Mouse (Mus musculus): Measurements from ENCODE around the gene Siae. TPM values are rescaled to one million over a fixed set of nuclear protein-coding genes. Genes with fewer than 3 reads are reported as not detected.

The Siae gene
- polyA plus RNA-seq (2016; fragmentation: Nextera tagmentation; extraction: Ambion mirVana), result 3.1 and 3.4 TPM in 2 replicates

DNA sequence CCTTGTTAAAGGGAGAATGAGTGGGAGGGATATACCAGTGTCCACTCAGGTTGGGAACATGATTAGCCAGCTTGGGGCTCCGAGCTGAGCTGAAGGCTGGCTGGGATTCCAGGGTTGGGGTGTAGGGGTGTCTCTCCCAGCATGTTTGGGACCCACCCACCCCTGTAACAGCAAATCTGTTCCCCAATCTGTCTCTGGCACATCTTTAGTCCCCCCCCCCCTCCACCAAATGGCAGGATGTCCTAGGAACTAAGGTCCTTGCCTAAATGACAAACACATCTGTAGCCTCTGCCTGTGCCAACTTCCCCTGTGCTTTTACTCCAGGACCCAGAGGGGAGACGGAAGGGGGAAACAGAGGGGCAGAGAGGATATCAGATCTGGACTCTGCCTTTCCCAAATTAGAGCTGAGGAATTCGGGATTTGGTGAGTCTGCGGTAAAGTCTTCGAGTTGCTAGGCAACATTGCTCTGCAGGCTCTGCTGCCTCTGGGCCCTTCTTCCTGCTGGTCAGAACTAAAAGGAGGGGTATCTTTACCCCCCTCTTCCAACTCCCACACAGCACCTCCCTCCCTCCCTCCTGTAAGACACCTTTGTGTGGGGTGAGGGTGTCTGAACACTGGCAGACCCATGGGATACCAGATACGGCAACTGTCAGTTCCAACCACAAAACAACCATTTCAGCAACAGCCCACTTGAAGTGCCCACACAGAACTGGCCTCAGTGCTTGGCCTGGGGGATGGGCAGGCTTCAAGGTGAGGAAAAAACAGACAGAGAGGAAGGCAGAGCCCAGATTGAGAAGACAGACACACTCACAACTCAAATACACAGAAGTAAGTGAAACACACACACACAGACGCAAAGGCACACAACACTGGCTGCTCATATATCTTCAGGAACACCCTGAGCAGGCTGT lies at the start of gene Siae:
Gene Siae (plus strand): TSS at position 861 of the 911 bp plus-strand sequence.
- WGBS, result 32% methylated on average over 7 of the region's 7 CpGs
- no peak within 1 kb of the TSS for H3K27ac ChIP-seq
- peaks cover 68% of the 10 kb centered on the region for H3K27me3 ChIP-seq (ENCODE audit: low read depth, poor library complexity, severe bottlenecking)

GRCm38 (mm10) chr9:37506023-37506422 lies 49.5 kb upstream of the Siae start:
- H3K4me3 ChIP-seq, result no peak overlapping the region
- no peak overlapping the region for H3K27ac ChIP-seq
- no peaks in the 10 kb centered on the region for H3K9me3 ChIP-seq (replicated peaks)
- no peaks in the 10 kb centered on the region for H3K4me1 ChIP-seq
- WGBS, result 98% methylated on average over 1 of the region's 1 CpGs
- no peaks in the 10 kb centered on the region for H3K27me3 ChIP-seq (ENCODE audit: low read depth, poor library complexity, severe bottlenecking)
- H3K36me3 ChIP-seq, result peaks cover 15% of the 10 kb centered on the region
- DNase-seq (ENCODE audit: low spot score), result no peak

More for the DNA sequence above, at the start of gene Siae:
- no peaks in the 10 kb centered on the region for H3K9me3 ChIP-seq (replicated peaks)
- DNase-seq (ENCODE audit: low spot score), result no peak
- H3K4me1 ChIP-seq, result peaks cover 26% of the 10 kb centered on the region
- no peak within 1 kb of the TSS for H3K4me3 ChIP-seq
- no peaks in the 10 kb centered on the region for H3K36me3 ChIP-seq

DNA sequence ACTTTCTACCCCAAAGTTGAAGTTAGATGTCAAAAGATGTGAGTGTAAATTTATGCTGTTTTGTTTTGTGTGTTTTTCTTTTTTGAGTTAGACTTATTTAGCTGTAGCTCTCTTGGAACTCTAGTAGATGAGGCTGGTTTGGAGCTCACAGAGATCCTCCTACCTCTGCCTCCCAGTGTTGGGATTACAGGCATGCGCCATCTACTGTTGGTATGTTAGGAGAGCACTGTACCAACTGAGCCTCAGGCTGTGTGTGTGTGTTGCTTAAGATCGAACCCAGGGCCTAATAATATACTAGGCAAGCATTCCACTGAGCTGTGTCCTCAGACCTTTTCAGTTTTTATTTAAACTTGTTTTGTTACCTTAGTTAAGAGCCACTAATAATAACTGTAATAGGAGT lies 43.4 kb upstream of the Siae start:
- 90% methylated on average over 2 of the region's 2 CpGs for WGBS
- Histone ChIP-seq H3K9me3 (replicated peaks) (no peaks in the 10 kb centered on the region), H3K4me3 (no peak overlapping the region), H3K27ac (no peak overlapping the region), H3K4me1 (no peaks in the 10 kb centered on the region), H3K36me3 (peaks cover 6% of the 10 kb centered on the region; the same call in 1 of the 2 replicates), H3K27me3 (ENCODE audit: low read depth, poor library complexity, severe bottlenecking) (no peaks in the 10 kb centered on the region)
- DNase-seq (ENCODE audit: low spot score), result no peak

GRCm38 (mm10) chr9:37514456-37514855 lies 41.0 kb upstream of the Siae start:
- peaks cover 12% of the 10 kb centered on the region for H3K36me3 ChIP-seq
- WGBS, result 91% methylated on average over 3 of the region's 3 CpGs
- H3K4me3 ChIP-seq, result no peak overlapping the region
- no peaks in the 10 kb centered on the region for H3K9me3 ChIP-seq (replicated peaks)
- no peaks in the 10 kb centered on the region for H3K27me3 ChIP-seq (ENCODE audit: low read depth, poor library complexity, severe bottlenecking)
- H3K27ac ChIP-seq, result no peak overlapping the region
- no peak for DNase-seq (ENCODE audit: low spot score)
- no peaks in the 10 kb centered on the region for H3K4me1 ChIP-seq

- H3K9me3 ChIP-seq (replicated peaks), result no peaks in the 10 kb centered on the region
- H3K4me3 ChIP-seq, result no peak overlapping the region
- WGBS, result 83% methylated on average over 1 of the region's 1 CpGs
- H3K27me3 ChIP-seq (ENCODE audit: low read depth, poor library complexity, severe bottlenecking), result no peaks in the 10 kb centered on the region
- H3K27ac ChIP-seq, result no peak overlapping the region
- DNase-seq (ENCODE audit: low spot score), result no peak
- no peaks in the 10 kb centered on the region for H3K4me1 ChIP-seq
- peaks cover 40% of the 10 kb centered on the region for H3K36me3 ChIP-seq
Measured at GRCm38 (mm10) chr9:37517467-37517866, 38.0 kb upstream of the Siae start.

DNA sequence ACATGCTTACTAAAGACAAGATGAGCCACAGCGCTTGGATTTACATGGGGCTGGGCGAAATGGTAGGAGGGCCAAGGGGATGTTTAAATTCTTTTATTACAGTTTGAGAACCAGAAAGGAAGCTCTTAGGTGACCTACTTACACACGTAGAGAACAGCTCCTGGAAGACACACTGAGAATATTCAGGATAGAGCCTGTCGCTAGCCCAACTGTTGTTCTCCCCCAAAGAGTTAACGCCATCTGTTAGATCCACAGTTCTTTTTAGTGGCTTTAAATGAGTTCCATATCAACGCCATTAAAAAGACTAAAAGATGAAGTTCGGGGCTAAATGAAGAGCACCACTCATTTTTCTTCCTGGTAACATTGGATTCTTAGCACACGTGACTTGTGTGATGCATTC lies 36.5 kb upstream of the Siae start:
- Histone ChIP-seq H3K4me3 (no peak overlapping the region), H3K36me3 (peaks cover 52% of the 10 kb centered on the region), H3K27ac (no peak overlapping the region), H3K4me1 (no peaks in the 10 kb centered on the region), H3K9me3 (replicated peaks) (no peaks in the 10 kb centered on the region), H3K27me3 (ENCODE audit: low read depth, poor library complexity, severe bottlenecking) (no peaks in the 10 kb centered on the region)
- no peak for DNase-seq (ENCODE audit: low spot score)
- 91% methylated on average over 8 of the region's 8 CpGs for WGBS

GRCm38 (mm10) chr9:37519995-37520394 lies 35.5 kb upstream of the Siae start:
- no peak for DNase-seq (ENCODE audit: low spot score)
- no peaks in the 10 kb centered on the region for H3K9me3 ChIP-seq (replicated peaks)
- 94% methylated on average over 2 of the region's 2 CpGs for WGBS
- H3K36me3 ChIP-seq, result peaks cover 61% of the 10 kb centered on the region
- H3K27ac ChIP-seq, result no peak overlapping the region
- H3K27me3 ChIP-seq (ENCODE audit: low read depth, poor library complexity, severe bottlenecking), result no peaks in the 10 kb centered on the region
- no peak overlapping the region for H3K4me3 ChIP-seq
- H3K4me1 ChIP-seq, result no peaks in the 10 kb centered on the region

GRCm38 (mm10) chr9:37525461-37525860 lies 30.0 kb upstream of the Siae start:
- DNase-seq (ENCODE audit: low spot score), result no peak
- Histone ChIP-seq H3K27me3 (ENCODE audit: low read depth, poor library complexity, severe bottlenecking) (peaks cover 53% of the 10 kb centered on the region), H3K9me3 (replicated peaks) (no peaks in the 10 kb centered on the region), H3K36me3 (peaks cover 53% of the 10 kb centered on the region), H3K4me3 (no peak overlapping the region), H3K4me1 (peaks cover 26% of the 10 kb centered on the region), H3K27ac (no peak overlapping the region)
- WGBS, result 91% methylated on average over 2 of the region's 2 CpGs

GRCm38 (mm10) chr9:37526443-37527395 lies 28.8 kb upstream of the Siae start:
- H3K4me3 ChIP-seq, result peak overlapping the region; percentile 39

DNA sequence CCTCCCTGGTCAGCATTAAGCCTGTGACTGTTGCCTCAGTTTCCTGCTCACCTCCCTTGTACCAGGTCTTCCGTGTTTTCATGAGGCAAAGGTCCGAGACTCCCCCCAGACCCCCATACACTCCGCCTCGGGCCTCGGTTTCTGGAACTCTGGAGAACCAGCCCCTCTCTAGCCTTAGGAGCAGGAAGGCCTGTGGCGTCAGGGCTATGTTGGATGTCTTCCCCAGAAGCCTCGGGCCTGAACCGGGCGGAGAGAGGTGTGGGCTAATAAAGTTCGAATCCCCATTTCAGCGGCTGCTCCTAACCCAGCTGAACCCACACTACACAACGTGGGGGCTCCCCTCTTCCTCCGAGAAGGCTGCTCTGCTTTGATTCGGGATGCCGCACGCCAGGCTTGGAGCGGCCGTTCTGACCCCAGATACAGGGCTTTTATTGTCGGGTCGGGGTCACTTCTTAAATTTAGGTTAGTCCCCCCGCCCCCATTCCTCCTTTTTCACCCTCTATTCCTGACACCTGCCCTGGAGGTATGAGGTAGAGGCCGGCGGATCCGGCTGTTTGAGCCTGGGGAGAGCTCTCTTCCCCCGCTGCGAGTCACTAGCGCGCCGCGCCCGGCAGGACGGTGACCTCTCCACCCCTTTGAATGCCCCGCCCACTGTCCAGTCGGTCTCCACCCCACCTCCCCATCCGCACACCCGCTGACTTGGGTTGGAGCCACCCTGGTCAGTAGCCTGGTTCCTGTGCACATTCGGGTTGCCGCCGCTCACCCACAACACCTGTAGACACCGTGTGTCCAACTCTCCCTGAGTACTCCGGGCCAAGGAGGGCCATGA lies 27.9 kb upstream of the Siae start, which contains the start of gene Esam:
Gene Esam (plus strand): TSS at position 683 of the 829 bp plus-strand sequence.
- H3K27ac ChIP-seq, result no peak within 1 kb of the TSS
- no peaks in the 10 kb centered on the region for H3K9me3 ChIP-seq (replicated peaks)
- H3K4me1 ChIP-seq, result peaks cover 40% of the 10 kb centered on the region
- peak within 1 kb of the TSS; percentile 39 for H3K4me3 ChIP-seq
- H3K27me3 ChIP-seq (ENCODE audit: low read depth, poor library complexity, severe bottlenecking), result peaks cover 74% of the 10 kb centered on the region
- DNase-seq (ENCODE audit: low spot score), result peak; percentile 54
- 2% methylated on average over 41 of the region's 41 CpGs for WGBS
- peaks cover 33% of the 10 kb centered on the region for H3K36me3 ChIP-seq

More at GRCm38 (mm10) chr9:37526443-37527395, 28.8 kb upstream of the Siae start:
- 22% methylated on average over 21 of the region's 21 CpGs for WGBS
- no peaks in the 10 kb centered on the region for H3K9me3 ChIP-seq (replicated peaks)
- H3K36me3 ChIP-seq, result peaks cover 42% of the 10 kb centered on the region
- H3K27me3 ChIP-seq (ENCODE audit: low read depth, poor library complexity, severe bottlenecking), result peaks cover 65% of the 10 kb centered on the region
- DNase-seq (ENCODE audit: low spot score), result peak; percentile 45
- H3K27ac ChIP-seq, result no peak overlapping the region
- peaks cover 39% of the 10 kb centered on the region for H3K4me1 ChIP-seq

DNA sequence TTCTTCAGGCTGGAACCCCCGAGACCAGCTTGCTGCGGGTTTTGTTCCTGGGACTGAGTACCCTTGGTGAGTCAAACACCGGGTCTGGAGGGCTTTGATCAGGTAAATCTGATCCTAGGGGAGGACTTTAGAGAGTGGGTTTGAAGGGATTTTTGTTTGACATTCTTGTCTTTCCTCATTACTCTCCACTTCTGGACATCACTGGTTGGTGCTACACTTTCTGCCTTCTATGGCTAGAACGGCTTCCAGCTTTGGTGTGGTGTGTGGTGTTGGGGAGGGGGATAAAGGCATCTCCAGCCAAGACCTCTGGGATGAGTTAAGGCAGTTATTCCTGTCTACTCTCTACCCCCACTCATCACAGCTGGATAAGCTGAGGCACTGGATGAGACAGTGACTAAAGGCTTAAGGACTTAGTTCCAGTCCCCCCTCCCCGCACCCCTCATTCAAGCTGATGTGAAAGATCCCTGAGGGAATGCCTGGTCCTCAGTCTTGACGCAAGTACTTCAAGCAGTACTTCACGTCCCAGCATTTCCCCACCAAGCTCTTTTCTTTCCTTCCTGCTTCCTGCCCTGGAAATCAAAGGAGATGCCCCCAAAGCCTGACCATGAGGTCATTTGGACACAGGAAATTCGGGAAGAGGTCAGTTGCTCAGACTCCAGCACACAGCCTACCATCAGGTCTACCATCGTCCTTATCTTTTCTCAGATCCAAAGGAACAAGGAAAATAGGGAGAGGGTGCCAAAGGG lies 27.1 kb upstream of the Siae start:
- peaks cover 25% of the 10 kb centered on the region for H3K36me3 ChIP-seq
- no peak for DNase-seq (ENCODE audit: low spot score)
- 21% methylated on average over 9 of the region's 9 CpGs for WGBS
- H3K9me3 ChIP-seq (replicated peaks), result no peaks in the 10 kb centered on the region
- H3K27me3 ChIP-seq (ENCODE audit: low read depth, poor library complexity, severe bottlenecking), result peaks cover 79% of the 10 kb centered on the region
- H3K4me1 ChIP-seq, result peaks cover 40% of the 10 kb centered on the region
- H3K27ac ChIP-seq, result no peak overlapping the region
- H3K4me3 ChIP-seq, result peak overlapping the region; percentile 39

All from limb, embryonic 10.5 days (tissue).